Mouse (Mus musculus) MEL (cell line): Measurements from ENCODE around the gene Arpc1b.
"Not testable (repeated sequence)": the region's sequence is repeated elsewhere in the genome, so short reads cannot be mapped to it uniquely, and the experiment has no call there.

Experiments
- CTCF ChIP-seq, 3 experiments: IDR thresholded peaks in 2 of 3; conservative IDR thresholded peaks in 1 of 3; 2 replicates each; pipeline ENCODE4 v1.5.1; 2011 to 2012; ENCODE audit warnings: low read length in 3 of 3, low read depth in 2 of 3, mild to moderate bottlenecking in 2 of 3, improper control_type of control experiment in 1 of 3, inconsistent platforms in 1 of 3, mixed read lengths in 1 of 3, moderate library complexity in 1 of 3; ENCODE audit not compliant: control insufficient read depth in 1 of 3, insufficient read depth in 1 of 3, poor library complexity in 1 of 3, severe bottlenecking in 1 of 3
- MAX ChIP-seq: IDR thresholded peaks from 2 replicates; pipeline ENCODE4 v1.6.1; 2011; ENCODE audit warnings: low read length, improper control_type of control experiment
- MAZ ChIP-seq: IDR thresholded peaks from 2 replicates; pipeline ENCODE4 v1.6.1; 2012; ENCODE audit warnings: low read depth, mild to moderate bottlenecking, inconsistent platforms, low read length, improper control_type of control experiment
- POLR2A ChIP-seq, 2 experiments: IDR thresholded peaks; 2 replicates each; pipeline ENCODE4 v1.6.1; 2011 to 2012; ENCODE audit warnings: low read length in 2 of 2, mild to moderate bottlenecking in 2 of 2, control low read depth in 1 of 2, improper control_type of control experiment in 1 of 2, low read depth in 1 of 2, moderate library complexity in 1 of 2; ENCODE audit not compliant: control insufficient read depth in 1 of 2, insufficient read depth in 1 of 2, poor library complexity in 1 of 2
- RCOR1 ChIP-seq: IDR thresholded peaks from 2 replicates; pipeline ENCODE4 v1.6.1; 2012; ENCODE audit warnings: low read depth, mild to moderate bottlenecking, inconsistent platforms, low read length, improper control_type of control experiment
- SIN3A ChIP-seq: IDR thresholded peaks from 2 replicates; pipeline ENCODE4 v1.6.1; 2012; ENCODE audit warnings: low read length, improper control_type of control experiment, inconsistent platforms
- TCF12 ChIP-seq: IDR thresholded peaks from 2 replicates; pipeline ENCODE4 v1.6.1; 2014; ENCODE audit warnings: low read depth, mild to moderate bottlenecking, inconsistent platforms, low read length, improper control_type of control experiment, moderate library complexity

DNA sequence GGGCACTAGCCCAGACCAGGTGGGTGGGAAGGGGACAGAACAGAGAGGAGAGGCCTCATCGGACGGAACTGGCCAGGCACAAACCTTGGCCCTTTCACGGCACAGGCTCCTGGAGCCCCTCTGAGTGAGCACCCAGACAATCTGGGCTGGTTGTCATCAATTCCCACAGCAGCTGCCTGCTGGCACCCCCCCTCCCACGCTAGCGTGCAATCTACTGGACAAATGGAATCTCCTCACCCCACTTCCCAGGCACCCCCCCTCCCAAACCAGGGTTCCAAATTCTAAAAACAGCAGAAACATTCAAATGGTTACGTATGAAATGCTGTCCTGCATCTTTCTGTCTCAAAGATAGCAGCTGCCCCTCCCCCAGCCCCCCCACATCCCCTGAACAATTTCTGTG, 15.8 kb downstream of the Arpc1b start:
- TF ChIP-seq MAX; CTCF (IDR thresholded peaks at IDR 0.05 in 2 of 3, conservative IDR thresholded peaks at IDR 0.05 in 1 of 3; ENCODE audit: control insufficient read depth in 1 of 3, insufficient read depth in 1 of 3, low read depth in 2 of 3, low read length in 3 of 3, poor library complexity in 1 of 3, severe bottlenecking in 1 of 3); POLR2A (IDR thresholded peaks at IDR 0.05; ENCODE audit: control insufficient read depth in 1 of 2, insufficient read depth in 1 of 2, low read depth in 1 of 2, low read length in 2 of 2, poor library complexity in 1 of 2); RCOR1; MAZ; TCF12; SIN3A: not testable (repeated sequence)
